Mouse (Mus musculus) left cerebral cortex, adult 11 months (tissue): ENCODE results near the gene Galntl6.

Experiments
- DNase-seq: peaks from one replicate; pipeline ENCODE4 v3.0.0; 2022; ENCODE audit warnings: low spot score

Gene Galntl6

GRCm38 (mm10) chr8:57962286-57963110 lies 949.9 kb downstream of the Galntl6 start:
- DNase-seq = no peak

DNA sequence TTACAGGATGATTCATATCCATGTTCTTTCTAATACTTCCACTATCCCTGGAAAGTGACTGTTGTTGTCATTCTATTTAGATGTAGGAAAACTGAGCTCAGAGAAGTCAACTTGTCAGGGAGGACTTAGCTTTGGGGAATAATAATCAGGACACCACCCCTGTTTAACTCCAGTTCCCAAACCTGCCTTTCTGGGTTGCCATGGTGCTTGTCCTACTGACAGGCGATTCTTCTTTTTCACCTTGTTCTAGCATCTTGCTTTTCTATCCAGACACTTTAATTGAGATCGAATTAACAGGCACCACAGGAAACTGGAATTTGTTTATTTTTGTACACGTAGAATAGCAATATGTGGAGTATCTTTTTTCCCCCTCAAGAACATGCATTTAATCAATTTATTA lies 953.3 kb downstream of the Galntl6 start:
- no peak for DNase-seq

- DNase-seq = no peak
Observed at GRCm38 (mm10) chr8:57958121-57958901, 954.1 kb downstream of the Galntl6 start.

DNA sequence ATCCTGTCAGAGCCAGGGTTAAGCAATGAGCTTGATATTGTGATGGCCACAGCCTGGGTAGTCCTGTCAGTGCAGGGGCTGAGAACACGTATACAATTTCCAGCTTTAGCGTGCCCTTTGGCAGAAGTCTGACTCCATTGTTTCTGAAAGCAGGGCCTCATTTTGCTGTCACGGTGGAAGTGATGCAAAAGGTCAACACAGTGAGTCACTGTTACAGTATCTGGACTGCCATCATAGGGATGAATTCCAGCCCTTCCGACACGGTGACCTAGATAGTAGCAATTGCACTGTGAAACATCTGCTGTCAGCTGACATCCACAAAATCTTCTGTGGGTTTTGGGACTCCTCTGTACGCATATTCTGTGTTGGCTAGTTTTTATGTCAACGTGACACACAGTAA lies 956.9 kb downstream of the Galntl6 start:
- DNase-seq = no peak

GRCm38 (mm10) chr8:57941113-57941512 lies 971.3 kb downstream of the Galntl6 start:
- no peak for DNase-seq

GRCm38 (mm10) chr8:57939856-57940420 lies 972.5 kb downstream of the Galntl6 start:
- no peak for DNase-seq

- peak; percentile 18 for DNase-seq
Observed at GRCm38 (mm10) chr8:57939177-57939855, 973.1 kb downstream of the Galntl6 start.

- DNase-seq = no peak
Observed at GRCm38 (mm10) chr8:57927074-57927473, 985.4 kb downstream of the Galntl6 start.

- DNase-seq = no peak
Observed at GRCm38 (mm10) chr8:57923556-57923955, 988.9 kb downstream of the Galntl6 start.

DNA sequence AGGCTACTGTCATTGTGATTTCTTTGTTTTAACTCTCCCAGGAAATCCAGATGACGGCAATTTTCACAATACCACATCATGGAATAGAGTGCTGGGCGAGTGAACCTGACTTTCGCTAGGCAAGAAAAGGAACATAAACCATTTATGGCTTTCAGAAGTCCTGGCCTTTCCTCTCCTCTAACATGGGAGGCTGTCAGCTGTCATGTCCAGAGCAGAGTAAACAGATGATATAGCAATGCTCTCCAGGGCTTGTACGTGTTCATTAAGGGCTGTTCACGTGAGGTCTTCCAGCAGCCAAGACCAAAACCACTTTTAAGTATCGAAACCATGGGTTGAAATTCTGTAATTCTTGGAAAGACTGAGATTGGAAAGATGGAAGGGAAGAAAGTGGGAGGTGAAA lies 989.3 kb downstream of the Galntl6 start:
- no peak for DNase-seq

DNA sequence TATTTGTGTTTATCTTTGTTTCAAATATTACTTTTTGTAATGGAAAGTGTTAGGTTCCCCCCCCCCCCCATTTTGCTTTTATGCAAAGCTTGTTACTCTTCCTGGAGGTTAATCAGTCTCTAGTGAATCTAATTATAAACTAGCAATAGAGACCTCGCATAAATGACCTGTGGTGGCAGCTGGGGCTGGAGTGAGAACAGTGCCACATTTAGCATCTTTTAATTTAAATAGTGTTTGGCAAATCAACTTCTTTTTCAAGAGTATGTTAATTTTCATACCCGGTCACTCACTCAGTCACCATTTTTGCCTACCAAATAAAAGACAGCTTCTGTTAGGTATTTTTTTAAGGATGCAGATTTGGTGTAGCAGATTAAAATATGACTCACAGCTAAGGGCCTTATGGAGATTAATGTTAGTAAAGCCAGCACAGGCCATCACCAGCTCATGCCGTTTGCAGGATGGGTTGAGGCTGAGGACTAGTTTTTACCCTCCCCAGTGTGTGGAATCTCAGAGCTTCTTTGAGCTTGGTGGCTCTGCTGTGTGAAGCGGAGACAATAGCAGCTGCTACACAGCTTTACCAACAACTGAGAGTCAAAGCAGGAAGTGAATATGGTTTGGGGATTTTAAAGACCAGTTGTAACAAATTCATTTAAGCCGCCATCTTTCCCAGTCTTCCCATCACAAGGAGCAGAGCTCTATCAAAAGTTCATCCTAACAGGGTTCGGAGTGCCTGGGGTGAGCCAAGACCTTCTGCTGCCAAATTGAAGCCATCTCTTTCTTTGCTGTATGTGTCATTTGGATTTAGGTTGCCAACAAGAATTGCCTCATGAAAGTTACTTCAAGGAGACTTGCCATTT lies 990.0 kb downstream of the Galntl6 start:
- no peak for DNase-seq

GRCm38 (mm10) chr8:57920326-57920903 lies 992.0 kb downstream of the Galntl6 start:
- DNase-seq = no peak

DNA sequence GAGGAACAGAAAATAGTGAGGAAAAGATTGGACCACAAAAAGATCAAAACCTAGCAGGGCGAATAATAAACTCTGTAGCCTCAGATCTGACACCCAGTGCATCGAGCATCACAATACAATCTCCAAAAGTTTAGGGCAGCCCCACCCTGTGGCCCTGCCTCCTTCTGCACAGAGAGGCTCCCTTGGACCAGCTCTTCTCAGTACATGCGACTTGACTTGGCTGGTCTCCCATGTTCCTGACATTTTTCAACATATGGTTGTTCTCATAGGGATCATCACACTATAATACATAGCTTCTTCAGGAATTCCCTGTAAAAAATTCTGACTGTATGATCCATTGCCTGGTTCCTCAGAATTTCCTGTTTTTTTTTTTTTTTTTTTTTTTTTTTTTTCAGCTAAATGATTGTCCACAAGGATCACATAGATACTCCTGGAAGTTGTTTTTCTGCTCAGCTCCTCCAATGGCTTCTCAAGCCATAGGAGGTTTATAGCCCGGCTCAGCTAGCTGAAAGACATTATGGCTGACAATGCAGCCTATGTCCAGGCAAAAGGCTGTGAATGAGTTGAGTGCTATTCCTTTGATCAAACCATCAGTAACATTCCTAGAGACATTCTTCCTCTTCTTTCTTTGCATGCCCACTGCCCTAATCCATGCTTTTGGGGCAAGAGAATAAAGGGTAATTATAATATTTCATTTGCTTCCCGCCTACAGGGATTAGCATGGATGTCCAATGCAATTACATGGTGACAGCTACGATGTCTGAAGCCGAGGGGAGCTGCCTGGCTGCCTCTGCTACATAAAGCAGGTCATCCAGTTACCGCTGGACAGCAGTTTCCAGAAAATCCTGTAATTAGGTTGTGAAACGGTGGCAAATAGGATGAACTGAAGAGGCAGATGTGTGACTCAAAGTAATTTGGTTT lies 993.5 kb downstream of the Galntl6 start:
- DNase-seq = no peak

- DNase-seq = no peak
Observed at GRCm38 (mm10) chr8:57893360-57893759, 1019.1 kb downstream of the Galntl6 start.

DNA sequence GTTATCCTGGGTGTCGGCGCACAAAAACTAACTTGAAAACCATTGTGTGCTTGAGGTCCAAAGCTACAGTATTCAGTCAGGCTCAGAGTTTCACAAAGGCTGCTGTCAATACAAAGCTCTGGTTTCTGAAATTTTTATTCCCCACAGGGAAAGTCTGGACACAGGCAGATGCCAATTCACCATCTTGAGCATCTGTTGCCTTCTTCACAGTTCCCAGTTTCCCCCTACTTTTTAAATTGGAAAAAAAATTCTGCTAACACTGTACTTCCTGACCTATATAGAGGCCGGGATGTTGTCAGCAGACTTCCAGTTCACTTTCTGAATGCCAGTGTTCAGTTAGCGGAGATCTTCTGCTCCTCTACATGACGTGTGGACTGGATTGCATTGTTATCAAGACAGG lies 1020.3 kb downstream of the Galntl6 start:
- no peak for DNase-seq

- DNase-seq = no peak
Observed at GRCm38 (mm10) chr8:57890159-57890558, 1022.3 kb downstream of the Galntl6 start.

GRCm38 (mm10) chr8:57888831-57889230 lies 1023.6 kb downstream of the Galntl6 start:
- DNase-seq = no peak

DNA sequence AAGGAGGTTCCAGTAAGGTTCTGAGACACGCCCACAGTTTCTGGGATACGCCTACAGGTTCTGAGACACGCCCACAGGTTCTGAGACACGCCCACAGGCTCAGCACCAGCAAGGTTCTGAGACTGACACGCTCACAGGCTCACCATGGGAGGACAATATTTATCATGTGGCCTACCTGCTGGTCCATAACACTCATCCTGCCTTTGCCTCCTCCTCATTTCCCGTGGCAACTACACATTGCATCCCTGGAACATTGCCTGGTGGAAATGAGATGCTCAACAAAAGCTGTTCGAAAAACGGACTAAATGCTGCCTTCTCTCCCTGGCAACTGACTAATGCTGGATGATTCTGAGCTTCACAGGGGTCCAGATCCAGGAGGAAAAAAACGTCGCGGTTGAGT lies 1033.0 kb downstream of the Galntl6 start:
- no peak for DNase-seq

DNA sequence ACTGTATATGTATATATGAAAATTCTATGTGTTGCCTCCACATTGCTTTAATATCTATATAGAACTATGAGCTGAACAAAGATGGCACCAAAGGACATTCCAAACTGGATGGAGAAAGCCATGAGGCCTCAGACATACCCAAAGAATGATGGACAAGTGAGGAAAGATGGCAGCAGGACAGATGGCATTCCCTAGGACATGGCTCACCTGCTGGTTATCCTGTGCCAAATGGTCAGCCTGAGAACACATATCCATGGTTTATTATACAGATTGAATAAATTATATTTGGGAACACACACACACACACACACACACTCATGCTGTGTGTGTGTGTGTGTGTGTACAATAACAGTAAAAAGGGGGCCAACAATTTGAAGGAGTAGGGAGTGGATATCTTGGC lies 1063.4 kb downstream of the Galntl6 start:
- DNase-seq = no peak

DNA sequence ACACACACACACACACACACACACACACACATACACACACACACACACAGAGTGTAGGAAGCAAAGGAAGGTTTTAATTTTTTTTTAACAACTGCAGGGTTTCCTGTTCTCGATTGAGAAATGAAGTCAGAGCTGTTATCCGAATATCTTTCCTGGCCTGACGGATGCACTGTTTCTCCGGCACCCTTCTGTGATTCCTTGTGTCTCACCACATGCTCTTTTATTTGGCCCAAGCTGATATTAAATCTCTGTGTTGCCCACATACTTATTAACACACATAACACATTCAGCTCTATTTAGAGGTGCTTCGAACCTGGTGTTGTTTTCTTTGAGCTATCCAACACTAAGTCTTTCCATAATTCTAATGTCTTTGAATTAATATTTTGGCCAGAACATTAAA lies 1069.0 kb downstream of the Galntl6 start:
- no peak for DNase-seq
